Mouse (Mus musculus): ENCODE data around the gene Fbxo6.

GRCm38 (mm10) chr4:148160436-148161390 is 8.8 kb upstream of the Fbxo6 start, which contains the start of the genes Fbxo44 and Fbxo2:
- TF ChIP-seq CTCF (conservative IDR thresholded peaks at IDR 0.05; ENCODE audit: low read length) (no peak), NANOG (IDR thresholded peaks at IDR 0.05; ENCODE audit: borderline replicate concordance, low read length) (no peak), POU5F1 (IDR thresholded peaks at IDR 0.05; ENCODE audit: borderline replicate concordance, low read length) (no peak)
